Mouse (Mus musculus) heart, postnatal 14 days (tissue): ENCODE data around the gene Bnip3. TPM values are rescaled to one million over a fixed set of nuclear protein-coding genes. Genes with fewer than 3 reads are reported as not detected.
A peak's percentile ranks its signal among the peaks of the same experiment; 100 is the strongest.

ENCODE experiments used
- DNase-seq, 2 experiments: peaks; one replicate each; pipeline ENCODE4 v3.0.0; 2021 to 2022
- intact Hi-C: fragments of 180-260 bp; cut with DNase I; formaldehyde crosslinking; loops from one replicate; pipeline ENCODE4 v1.15.1; 2025
- total RNA-seq, 2 experiments: library from RNA; stranded (reverse); gene quantifications; 2 replicates each; pipeline ENCODE4 v1.2.3; 2021

The Bnip3 gene
- total RNA-seq, 2 experiments from 2014 or later, result 157 to 188 TPM

DNA sequence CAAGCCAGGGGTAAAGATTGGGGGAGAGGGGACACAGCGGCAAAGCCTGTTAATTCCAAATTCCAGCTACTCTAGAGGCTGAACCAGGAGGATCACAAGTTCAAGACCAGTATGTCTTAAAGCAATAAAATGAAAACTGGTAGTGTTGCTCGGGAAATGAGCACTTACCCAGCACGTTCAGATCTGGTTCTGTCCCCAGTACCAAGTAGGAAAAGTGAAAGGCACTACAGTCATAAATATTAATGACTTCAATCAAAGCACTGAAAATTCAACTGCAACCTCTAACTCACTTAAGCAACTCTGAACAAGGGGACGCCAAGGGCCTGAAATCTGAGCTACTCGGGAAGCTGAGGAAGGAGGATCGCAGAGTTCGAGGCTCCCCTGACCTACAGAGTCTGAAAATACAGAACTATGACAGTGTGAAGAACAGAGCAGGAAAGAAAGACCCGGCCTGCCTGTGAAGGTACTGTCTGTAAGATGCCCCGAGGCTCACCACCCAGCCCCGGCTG lies 497 bp downstream of the Bnip3 start:
- intact Hi-C loops, result loop anchor here (5.0 kb wide), 1 partner anchor 62 kb away; the partner anchor contains the start of genes Mapk1ip1 and Ppp2r2d
- DNase-seq, result no peak

GRCm38 (mm10) chr7:138907976-138908375 lies 1.3 kb downstream of the Bnip3 start:
- intact Hi-C loops, result loop anchor here (5.0 kb wide), 1 partner anchor 61 kb away; the partner anchor contains the start of genes Mapk1ip1 and Ppp2r2d
- DNase-seq, result no peak

DNA sequence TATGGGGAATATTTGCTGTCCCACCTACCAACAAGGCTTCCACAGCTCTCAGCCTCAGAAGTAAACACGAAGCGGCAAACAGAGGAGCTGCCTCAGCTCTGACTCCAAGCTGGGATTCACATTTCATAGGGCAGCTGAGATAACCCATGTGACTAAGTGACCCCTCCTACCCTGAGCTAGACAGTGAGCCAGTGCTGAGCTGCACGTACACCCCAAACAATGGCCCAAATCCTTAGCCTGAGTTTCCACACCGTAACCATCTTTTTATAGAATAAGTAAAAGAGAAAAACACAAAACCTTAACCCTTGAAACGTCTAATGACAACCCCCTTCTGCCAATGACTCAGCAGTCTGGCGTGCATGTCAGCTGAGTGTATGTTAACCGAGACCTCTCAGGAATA lies 2.3 kb downstream of the Bnip3 start:
- peak; percentile 38 to 50 for DNase-seq
- intact Hi-C loops, result loop anchor here (5.0 kb wide), 1 partner anchor 60 kb away; the partner anchor contains the start of genes Mapk1ip1 and Ppp2r2d

- intact Hi-C loops, result loop anchor here (5.0 kb wide), 1 partner anchor 59 kb away; the partner anchor contains the start of genes Mapk1ip1 and Ppp2r2d
- no peak for DNase-seq
Measured at GRCm38 (mm10) chr7:138906441-138906840, 2.9 kb downstream of the Bnip3 start.

DNA sequence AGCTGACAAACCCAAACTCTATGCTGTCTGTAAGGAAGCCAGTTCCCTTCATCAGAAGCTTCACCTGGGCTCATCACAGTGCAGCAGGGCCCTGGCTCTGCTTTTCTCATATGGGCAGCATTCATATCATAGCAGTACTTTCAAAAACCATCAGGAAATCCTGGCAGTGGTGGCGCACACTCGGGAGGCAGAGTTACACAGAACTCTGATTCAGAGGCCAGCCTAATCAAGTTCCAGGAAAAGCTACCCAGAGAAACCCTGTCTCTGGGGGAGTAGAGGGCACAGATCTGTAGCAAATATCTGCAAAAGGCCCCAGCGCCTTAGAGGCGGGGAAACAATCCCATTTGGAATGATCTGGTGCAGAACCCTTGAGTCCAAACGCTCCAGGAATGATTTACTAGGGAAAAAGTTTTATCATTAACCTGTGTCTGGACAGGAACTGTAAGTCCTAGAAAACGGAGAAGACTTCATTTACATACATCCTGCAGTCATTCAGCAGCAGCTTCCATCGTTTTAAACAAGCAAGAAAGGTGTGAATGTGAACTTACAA lies 5.4 kb downstream of the Bnip3 start:
- intact Hi-C loops, result no loop called here
- no peak for DNase-seq

DNA sequence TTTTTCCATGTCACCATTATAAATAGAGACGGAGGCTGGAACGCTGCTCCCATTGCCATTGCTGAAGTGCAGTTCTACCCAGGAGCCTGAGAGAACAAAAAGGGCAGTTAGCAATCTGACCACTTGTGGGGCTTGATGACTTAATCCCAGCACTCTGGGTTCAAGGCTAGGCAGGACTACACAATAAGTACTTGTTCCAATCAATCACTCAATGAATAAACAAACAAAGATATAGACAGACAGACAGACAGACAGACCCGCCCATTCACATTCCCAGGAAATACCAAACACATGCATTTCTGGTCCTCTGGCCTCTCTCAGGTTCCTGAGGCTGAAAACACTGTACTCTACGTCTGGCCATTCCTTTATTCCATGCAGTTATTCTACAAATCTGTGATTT lies 10.6 kb downstream of the Bnip3 start:
- DNase-seq, result no peak
- intact Hi-C loops, result no loop called here

DNA sequence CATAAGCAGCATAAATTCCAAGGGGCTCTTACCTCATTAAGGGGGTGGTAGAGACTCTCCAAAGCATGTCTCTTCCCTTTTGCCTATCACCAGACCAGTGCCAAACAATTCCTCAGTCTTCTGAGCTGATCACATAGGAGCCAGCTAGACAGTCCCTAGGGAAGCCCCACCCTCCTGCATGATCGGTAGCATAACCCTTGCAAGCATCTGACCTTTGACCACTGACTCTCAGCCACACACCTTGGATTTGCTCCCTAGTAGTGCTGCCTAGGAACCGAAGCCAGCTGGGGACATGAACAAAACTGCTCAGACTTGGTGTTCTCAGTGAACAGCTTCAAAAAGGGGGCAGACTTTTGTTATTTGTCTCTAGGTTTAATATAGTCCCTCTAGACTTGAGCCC lies 11.2 kb downstream of the Bnip3 start:
- no peak for DNase-seq
- intact Hi-C loops, result no loop called here

- no peak for DNase-seq
- intact Hi-C loops, result no loop called here
Measured at GRCm38 (mm10) chr7:138885365-138886289, 23.7 kb downstream of the Bnip3 start.

DNA sequence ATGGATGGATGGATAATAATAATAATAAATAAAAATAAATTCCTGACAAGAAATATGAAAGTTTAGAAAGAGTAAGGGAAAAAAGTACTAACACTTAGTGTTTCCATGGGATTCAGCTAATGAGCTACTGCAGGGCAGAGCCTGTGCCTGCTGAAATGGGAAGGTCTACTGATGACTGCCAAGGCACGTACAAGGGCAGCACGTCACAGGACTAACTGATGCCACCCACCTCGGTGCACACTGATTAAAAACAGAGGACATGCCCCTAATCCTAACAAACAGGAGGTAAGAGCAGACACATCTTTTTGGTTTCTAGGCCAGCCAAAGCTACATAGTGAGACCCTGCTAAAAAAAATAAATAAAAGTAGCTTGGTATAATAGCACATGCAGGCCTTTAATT lies 25.6 kb downstream of the Bnip3 start:
- DNase-seq, result no peak
- intact Hi-C loops, result no loop called here

- DNase-seq, result no peak
- intact Hi-C loops, result no loop called here
Measured at GRCm38 (mm10) chr7:138875031-138875430, 34.3 kb downstream of the Bnip3 start.

DNA sequence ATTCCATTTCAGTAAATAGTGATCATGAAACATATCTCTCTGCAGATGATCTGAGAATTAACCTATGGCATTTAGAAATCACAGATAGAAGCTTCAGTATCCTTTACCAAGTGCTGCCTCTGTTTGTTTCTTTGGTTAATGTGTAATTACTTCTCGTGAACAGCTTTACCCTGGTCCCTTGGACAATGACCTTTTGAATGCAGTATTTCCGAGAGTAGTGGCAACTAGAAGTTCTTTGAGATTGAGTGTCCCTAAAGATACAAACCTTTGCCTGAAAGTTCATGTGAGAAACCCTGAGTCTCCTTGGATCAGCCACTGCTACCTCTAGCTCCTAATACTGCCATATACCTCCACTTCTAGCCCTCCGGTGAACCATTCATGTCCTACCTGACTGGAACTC lies 36.4 kb downstream of the Bnip3 start:
- no peak for DNase-seq
- intact Hi-C loops, result no loop called here

DNA sequence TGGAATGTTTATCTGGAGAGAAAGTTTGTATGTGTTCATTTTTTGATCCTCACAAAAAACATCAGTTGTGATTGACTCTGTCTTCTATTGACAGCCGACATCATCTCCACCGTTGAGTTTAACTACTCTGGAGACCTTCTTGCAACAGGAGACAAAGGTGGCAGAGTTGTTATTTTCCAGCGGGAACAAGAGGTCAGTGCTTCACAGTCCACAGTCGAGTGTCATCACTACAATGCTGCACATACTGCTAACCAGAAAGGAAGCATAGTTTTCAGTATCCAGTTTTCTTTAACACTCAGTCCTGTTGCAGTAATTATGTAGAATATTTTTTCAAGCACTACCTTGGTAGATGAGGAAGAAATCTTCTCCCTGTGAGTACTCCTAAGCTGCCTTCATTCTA lies 41.0 kb downstream of the Bnip3 start:
- intact Hi-C loops, result no loop called here
- DNase-seq, result no peak

DNA sequence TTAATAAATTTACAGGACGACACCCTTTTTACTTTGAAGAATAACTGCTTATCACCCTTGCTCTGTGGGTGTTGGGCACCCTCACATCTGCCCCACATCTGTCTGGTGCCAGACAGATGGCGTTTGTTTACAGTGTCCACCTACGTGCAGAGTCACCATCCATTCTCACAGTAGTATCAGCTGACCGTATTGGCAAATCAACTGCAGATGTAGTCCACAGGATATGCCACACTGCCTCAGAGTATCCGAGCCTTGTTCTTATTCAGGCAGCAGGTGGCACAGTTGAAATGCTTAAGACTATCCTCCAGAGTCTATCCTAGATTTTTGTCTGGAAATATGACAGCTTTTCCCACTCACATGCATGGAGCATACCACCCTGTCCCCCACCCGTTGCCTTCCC lies 42.0 kb downstream of the Bnip3 start:
- intact Hi-C loops, result no loop called here

GRCm38 (mm10) chr7:138864776-138865175 lies 44.5 kb downstream of the Bnip3 start:
- no peak for DNase-seq
- intact Hi-C loops, result no loop called here

More for the DNA sequence above, 42.0 kb downstream of the Bnip3 start:
- no peak for DNase-seq

GRCm38 (mm10) chr7:138863950-138864572 lies 45.3 kb downstream of the Bnip3 start:
- intact Hi-C loops, result no loop called here

DNA sequence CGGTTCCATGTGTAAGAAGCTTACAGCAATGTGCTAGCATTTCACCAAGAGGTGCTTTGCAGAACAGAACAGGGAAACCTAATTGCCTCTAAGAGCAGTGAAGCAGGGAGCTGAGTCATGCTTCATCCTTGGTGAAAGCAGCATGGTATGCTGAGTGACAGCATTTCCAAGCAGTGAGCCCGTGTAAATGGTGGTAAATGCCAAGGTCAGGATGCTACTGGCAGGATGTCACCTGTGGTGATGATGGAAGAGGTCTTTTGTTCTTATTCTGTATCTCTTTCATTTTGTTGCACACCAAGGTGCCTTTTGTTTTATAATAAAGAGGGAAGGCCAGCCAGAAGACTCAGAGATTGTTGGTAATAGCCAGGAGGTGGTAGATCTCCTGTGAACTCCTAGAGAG lies 52.6 kb downstream of the Bnip3 start:
- intact Hi-C loops, result no loop called here
- no peak for DNase-seq

More at GRCm38 (mm10) chr7:138863950-138864572, 45.3 kb downstream of the Bnip3 start:
- DNase-seq, result no peak

GRCm38 (mm10) chr7:138854201-138854600 lies 55.1 kb downstream of the Bnip3 start:
- intact Hi-C loops, result no loop called here
- no peak for DNase-seq

DNA sequence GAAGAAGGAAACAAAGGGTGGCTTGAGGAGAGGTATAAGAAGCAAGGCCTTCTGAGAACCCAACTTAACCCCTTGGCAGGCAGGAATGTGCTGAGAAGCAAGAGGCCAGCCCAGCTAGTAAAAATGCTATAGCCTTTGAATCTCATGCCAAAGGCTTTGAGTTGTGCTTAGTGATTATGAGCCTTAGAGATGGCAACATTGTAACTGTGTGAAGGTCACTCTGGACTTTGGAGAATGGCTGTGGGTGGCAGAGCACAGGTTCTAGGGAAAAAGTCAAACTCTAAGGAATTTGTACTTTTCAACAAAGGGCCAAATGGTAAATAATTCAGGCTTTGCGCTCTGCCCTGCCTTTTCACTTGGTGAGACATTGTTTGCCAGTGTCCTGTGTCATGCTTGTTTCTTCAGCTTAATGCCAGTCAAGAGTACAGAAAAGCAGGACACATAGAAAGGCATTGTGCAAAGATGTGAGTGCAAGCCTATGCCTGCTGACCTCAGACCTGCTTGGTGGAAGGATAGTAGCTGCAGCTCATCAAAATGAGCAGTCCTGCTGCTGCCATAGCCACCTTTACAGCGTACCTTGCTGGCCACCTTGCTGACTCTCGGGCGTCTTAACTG lies 55.8 kb downstream of the Bnip3 start:
- intact Hi-C loops, result no loop called here
- no peak for DNase-seq

- DNase-seq, result no peak
- intact Hi-C loops, result no loop called here
Measured at GRCm38 (mm10) chr7:138850083-138850482, 59.2 kb downstream of the Bnip3 start.
